Mouse (Mus musculus): ENCODE results near the gene Vmn1r142. TPM values are rescaled to one million over a fixed set of nuclear protein-coding genes. Genes with fewer than 3 reads are reported as not detected.
"Not testable (repeated sequence)": the region's sequence is repeated elsewhere in the genome, so short reads cannot be mapped to it uniquely, and the experiment has no call there.

Vmn1r142 gene
- not detected in 2 replicates for polyA plus RNA-seq (2015; fragmentation: Nextera tagmentation; extraction: Ambion mirVana)

DNA sequence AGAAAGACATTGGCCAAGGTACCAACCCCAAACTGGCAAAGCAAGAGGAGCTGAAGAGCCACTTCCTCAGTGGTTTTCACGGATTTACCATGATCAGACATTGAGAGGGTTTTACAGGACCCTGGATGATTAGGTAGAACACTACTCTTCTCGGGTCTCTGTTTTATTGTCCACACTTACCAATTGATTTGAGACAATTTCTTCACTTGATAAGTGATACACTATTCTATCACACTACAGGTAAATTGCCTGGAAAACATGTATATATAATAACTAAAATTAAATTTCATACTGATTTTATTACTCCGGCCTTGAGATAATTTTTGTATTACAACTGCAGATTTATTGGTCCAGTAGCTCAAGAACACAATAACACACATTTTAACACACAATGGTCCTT lies at the start of gene Vmn1r142:
Vmn1r142 (minus strand) TSS at position 101 of the 400 bp plus-strand sequence.
- ATAC-seq (replicated peaks; ENCODE audit: low FRiP score, low read depth); DNase-seq (ENCODE audit: low spot score); H3K27ac ChIP-seq; H3K4me1 ChIP-seq (replicated peaks; ENCODE audit: insufficient read depth, low read length); H3K36me3 ChIP-seq (ENCODE audit: insufficient read depth, low read length); H3K4me3 ChIP-seq (replicated peaks; ENCODE audit: low read depth, low read length); H3K27me3 ChIP-seq (ENCODE audit: insufficient read depth, low read length); H3K9me3 ChIP-seq (replicated peaks; ENCODE audit: low read length); H3K4me2 ChIP-seq (ENCODE audit: low read length); H3K9ac ChIP-seq (ENCODE audit: low read depth, low read length): not testable (repeated sequence)
- no CpG with 5 or more reads among the region's 3 CpGs for WGBS

DNA sequence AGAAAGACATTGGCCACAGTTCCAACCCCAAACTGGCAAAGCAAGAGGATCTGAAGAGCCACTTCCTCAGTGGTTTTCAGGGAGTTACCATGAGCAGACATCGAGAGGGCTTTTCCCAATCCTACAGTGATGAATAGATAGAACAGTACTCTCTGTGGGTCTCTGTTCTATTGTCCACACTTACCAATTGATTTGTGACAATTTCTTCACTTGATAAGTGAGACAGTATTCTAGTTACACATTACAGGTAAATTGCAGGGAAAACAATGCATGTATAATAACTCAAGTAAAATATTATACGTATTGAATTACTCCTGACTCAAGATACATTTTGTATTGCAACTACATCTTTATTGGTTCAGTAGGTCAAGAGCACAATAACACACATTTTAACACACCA lies 37.3 kb upstream of the Vmn1r142 start, which contains the start of gene Gm8653:
Gm8653 (minus strand) TSS at position 101 of the 400 bp plus-strand sequence.
- H3K27me3 ChIP-seq (ENCODE audit: insufficient read depth, low read length); ATAC-seq (replicated peaks; ENCODE audit: low FRiP score, low read depth); H3K9me3 ChIP-seq (replicated peaks; ENCODE audit: low read length); H3K4me2 ChIP-seq (ENCODE audit: low read length); H3K9ac ChIP-seq (ENCODE audit: low read depth, low read length); H3K36me3 ChIP-seq (ENCODE audit: insufficient read depth, low read length); DNase-seq (ENCODE audit: low spot score); H3K4me3 ChIP-seq (replicated peaks; ENCODE audit: low read depth, low read length); H3K4me1 ChIP-seq (replicated peaks; ENCODE audit: insufficient read depth, low read length); H3K27ac ChIP-seq: not testable (repeated sequence)
- WGBS = no CpG with 5 or more reads among the region's 2 CpGs

DNA sequence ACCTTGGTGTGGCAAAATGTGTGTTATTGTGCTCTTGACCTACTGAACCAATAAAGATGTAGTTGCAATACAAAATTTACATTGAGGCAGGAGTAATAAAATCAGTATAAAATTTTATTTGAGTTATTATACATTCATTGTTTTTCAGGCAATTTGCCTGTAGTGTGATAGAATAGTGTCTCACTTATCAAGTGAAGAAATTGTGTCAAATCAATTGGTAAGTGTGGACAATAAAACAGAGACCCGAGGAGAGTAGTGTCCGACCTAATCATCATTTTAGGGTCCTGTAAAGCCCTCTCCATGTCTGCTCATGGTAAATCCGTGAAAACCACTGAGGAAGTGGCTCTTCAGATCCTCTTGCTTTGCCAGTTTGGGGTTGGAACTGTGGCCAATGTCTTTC lies 25.2 kb upstream of the Vmn1r142 start, which contains the start of gene Vmn1r143:
Vmn1r143 (plus strand) TSS at position 301 of the 400 bp plus-strand sequence.
- DNase-seq (ENCODE audit: low spot score); H3K36me3 ChIP-seq (ENCODE audit: insufficient read depth, low read length); H3K4me3 ChIP-seq (replicated peaks; ENCODE audit: low read depth, low read length); H3K9ac ChIP-seq (ENCODE audit: low read depth, low read length); H3K4me2 ChIP-seq (ENCODE audit: low read length); H3K27me3 ChIP-seq (ENCODE audit: insufficient read depth, low read length); H3K4me1 ChIP-seq (replicated peaks; ENCODE audit: insufficient read depth, low read length); H3K27ac ChIP-seq; ATAC-seq (replicated peaks; ENCODE audit: low FRiP score, low read depth); H3K9me3 ChIP-seq (replicated peaks; ENCODE audit: low read length): not testable (repeated sequence)
- WGBS = no CpG with 5 or more reads among the region's 3 CpGs

DNA sequence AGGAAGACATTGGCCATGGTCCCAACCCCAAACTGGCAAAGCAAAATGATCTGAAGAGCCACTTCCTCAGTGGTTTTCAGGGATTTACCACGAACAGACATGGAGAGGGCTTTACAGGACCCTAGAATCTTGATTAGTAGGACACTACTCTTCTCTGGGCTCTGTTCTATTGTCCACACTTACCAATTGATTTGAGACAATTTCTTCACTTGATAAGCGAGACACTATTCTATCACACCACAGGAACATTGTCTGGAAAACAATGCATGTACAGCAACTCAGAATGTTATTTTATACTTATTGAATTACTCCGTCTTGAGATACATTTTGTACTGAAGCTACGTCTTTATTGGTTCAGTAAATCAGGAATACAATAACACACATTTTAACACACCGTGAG lies 29.2 kb downstream of the Vmn1r142 start, which contains the start of gene Gm10666:
Gm10666 (minus strand) TSS at position 101 of the 400 bp plus-strand sequence.
- not testable (repeated sequence) for H3K4me1 ChIP-seq (replicated peaks; ENCODE audit: insufficient read depth, low read length); H3K9me3 ChIP-seq (replicated peaks; ENCODE audit: low read length); H3K27me3 ChIP-seq (ENCODE audit: insufficient read depth, low read length); H3K4me3 ChIP-seq (replicated peaks; ENCODE audit: low read depth, low read length); H3K36me3 ChIP-seq (ENCODE audit: insufficient read depth, low read length); ATAC-seq (replicated peaks; ENCODE audit: low FRiP score, low read depth); H3K9ac ChIP-seq (ENCODE audit: low read depth, low read length); DNase-seq (ENCODE audit: low spot score); H3K27ac ChIP-seq; H3K4me2 ChIP-seq (ENCODE audit: low read length)
- no CpG with 5 or more reads among the region's 5 CpGs for WGBS

DNA sequence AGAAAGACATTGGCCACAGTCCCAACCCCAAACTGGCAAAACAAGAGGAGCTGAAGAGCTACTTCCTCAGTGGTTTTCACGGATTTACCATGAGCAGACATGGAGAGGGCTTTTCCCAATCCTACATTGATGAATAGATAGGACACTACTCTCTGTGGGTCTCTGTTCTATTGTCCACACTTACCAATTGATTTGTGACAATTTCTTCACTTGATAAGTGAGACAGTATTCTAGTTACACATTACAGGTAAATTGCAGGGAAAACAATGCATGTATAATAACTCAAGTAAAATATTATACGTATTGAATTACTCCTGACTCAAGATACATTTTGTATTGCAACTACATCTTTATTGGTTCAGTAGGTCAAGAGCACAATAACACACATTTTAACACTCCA lies 45.7 kb downstream of the Vmn1r142 start, which contains the start of gene Gm16451:
Gm16451 (minus strand) TSS at position 101 of the 400 bp plus-strand sequence.
- WGBS = no CpG with 5 or more reads among the region's 2 CpGs
- not testable (repeated sequence) for ATAC-seq (replicated peaks; ENCODE audit: low FRiP score, low read depth)

More for the DNA sequence above, 45.7 kb downstream of the Vmn1r142 start, which contains the start of gene Gm16451:
- H3K27me3 ChIP-seq (ENCODE audit: insufficient read depth, low read length); H3K4me2 ChIP-seq (ENCODE audit: low read length); H3K9ac ChIP-seq (ENCODE audit: low read depth, low read length); H3K36me3 ChIP-seq (ENCODE audit: insufficient read depth, low read length); H3K4me1 ChIP-seq (replicated peaks; ENCODE audit: insufficient read depth, low read length); H3K4me3 ChIP-seq (replicated peaks; ENCODE audit: low read depth, low read length); H3K27ac ChIP-seq; H3K9me3 ChIP-seq (replicated peaks; ENCODE audit: low read length); DNase-seq (ENCODE audit: low spot score): not testable (repeated sequence)

Other genes with a start within 250 kb of the Vmn1r142 start
- not detected in 2 replicates for gene Gm5891, start 242.7 kb downstream of the Vmn1r142 start, polyA plus RNA-seq (2015; fragmentation: Nextera tagmentation; extraction: Ambion mirVana)
- gene Vmn1r137, start 169.4 kb downstream of the Vmn1r142 start, polyA plus RNA-seq (2015; fragmentation: Nextera tagmentation; extraction: Ambion mirVana) = not detected in 2 replicates
- not detected in 2 replicates for gene Vmn1r138, start 135.1 kb downstream of the Vmn1r142 start, polyA plus RNA-seq (2015; fragmentation: Nextera tagmentation; extraction: Ambion mirVana)
- gene Gm6176, start 107.7 kb downstream of the Vmn1r142 start, polyA plus RNA-seq (2015; fragmentation: Nextera tagmentation; extraction: Ambion mirVana) = not detected in 2 replicates
- not detected in 2 replicates for gene Vmn1r139, start 95.0 kb downstream of the Vmn1r142 start, polyA plus RNA-seq (2015; fragmentation: Nextera tagmentation; extraction: Ambion mirVana)
- not detected in 2 replicates for gene Gm16451, start 45.8 kb downstream of the Vmn1r142 start, polyA plus RNA-seq (2015; fragmentation: Nextera tagmentation; extraction: Ambion mirVana)
- gene Gm10666, start 29.3 kb downstream of the Vmn1r142 start, polyA plus RNA-seq (2015; fragmentation: Nextera tagmentation; extraction: Ambion mirVana) = not detected in 2 replicates
- gene Vmn1r143, start 25.3 kb upstream of the Vmn1r142 start, polyA plus RNA-seq (2015; fragmentation: Nextera tagmentation; extraction: Ambion mirVana) = not detected in 2 replicates
- not detected in 2 replicates for gene Gm8653, start 37.2 kb upstream of the Vmn1r142 start, polyA plus RNA-seq (2015; fragmentation: Nextera tagmentation; extraction: Ambion mirVana)
- gene Gm8453, start 65.4 kb upstream of the Vmn1r142 start, polyA plus RNA-seq (2015; fragmentation: Nextera tagmentation; extraction: Ambion mirVana) = not detected in 2 replicates
- gene Gm4187, start 165.7 kb upstream of the Vmn1r142 start, polyA plus RNA-seq (2015; fragmentation: Nextera tagmentation; extraction: Ambion mirVana) = not detected in 2 replicates
- gene Gm8660, start 207.0 kb upstream of the Vmn1r142 start, polyA plus RNA-seq (2015; fragmentation: Nextera tagmentation; extraction: Ambion mirVana) = not detected in 2 replicates
- gene Vmn1r148, start 249.5 kb upstream of the Vmn1r142 start, polyA plus RNA-seq (2015; fragmentation: Nextera tagmentation; extraction: Ambion mirVana) = not detected in 2 replicates